15 mouse cellular contexts compared by ENCODE assay signal in genomic region chr5:149128473-149128872, GRCm38 (mm10). TPM values are rescaled to one million over a fixed set of nuclear protein-coding genes. Genes with fewer than 3 reads are reported as not detected.
DNase-seq lines count a peak whose midpoint lies in the region; ATAC-seq lines count a peak whose summit lies in the region.
"Had no signal": no experiment of that assay in that cellular context is flagged by ENCODE, and none has a peak within 500 bp of the region (broad histone marks: within the 10 kb centered on the region; RNA-seq: fewer than 3 reads in every experiment).

No protein-coding gene starts in this region.

- H3K9me3 ChIP-seq in heart, embryonic 10.5 days: no peaks in the 10 kb centered on the region
- no peaks in the 10 kb centered on the region for H3K9me3 ChIP-seq in lung, embryonic 16.5 days (ENCODE audit: control insufficient read depth, low read length)
- H3K9me3 ChIP-seq: midbrain, embryonic 12.5 days had no signal

- H3K9ac ChIP-seq in lung, embryonic 16.5 days (ENCODE audit: low read length): no peak overlapping the region
- H3K9ac ChIP-seq: midbrain, embryonic 12.5 days had no signal

- 74% methylated on average over 15 of the region's 15 CpGs for WGBS in heart, embryonic 10.5 days
- 57% methylated on average over 15 of the region's 15 CpGs for WGBS in lung, embryonic 16.5 days

- peak; percentile 82 for ATAC-seq in lung, embryonic 16.5 days (ENCODE audit: low read depth)
- no peak for ATAC-seq in cerebellum, adult (ENCODE audit: insufficient number of reproducible peaks, low FRiP score, low TSS enrichment)
- ATAC-seq: activated CD4-positive, CD25-positive, alpha-beta regulatory T cell, adult 4 months had no signal

- H3K4me3 ChIP-seq in heart, embryonic 10.5 days: no peak overlapping the region
- no peak overlapping the region for H3K4me3 ChIP-seq in lung, embryonic 16.5 days (ENCODE audit: low read length)
- H3K4me3 ChIP-seq: midbrain, embryonic 12.5 days had no signal

- H3K27ac ChIP-seq in heart, embryonic 10.5 days: no peak overlapping the region
- H3K27ac ChIP-seq in lung, embryonic 16.5 days (ENCODE audit: low read length): no peak overlapping the region
- H3K27ac ChIP-seq: macrophage; midbrain, embryonic 12.5 days had no signal

- no peak overlapping the region for H3K4me2 ChIP-seq in lung, embryonic 16.5 days (ENCODE audit: low read depth, low read length)
- H3K4me2 ChIP-seq: midbrain, embryonic 12.5 days had no signal

- peaks cover 5% of the 10 kb centered on the region; the same call in 1 of the 2 replicates for H3K4me1 ChIP-seq in heart, embryonic 10.5 days
- H3K4me1 ChIP-seq in lung, embryonic 16.5 days (replicated peaks; ENCODE audit: control insufficient read depth, insufficient read depth, low read length): no peaks in the 10 kb centered on the region
- H3K4me1 ChIP-seq: midbrain, embryonic 12.5 days had no signal

- DNase-seq in heart, adult 18-20 months: peak; percentile 41 to 55
- no peak for DNase-seq in heart, embryonic 10.5 days (ENCODE audit: low spot score)
- DNase-seq in lung, postnatal 25 days (ENCODE audit: low spot score): no peak
- DNase-seq in heart, adult 9 months (ENCODE audit: low spot score in 2 of 2): peak; percentile 30 to 39
- DNase-seq in lung, postnatal 36 days: peak; percentile 38
- DNase-seq in testis, postnatal 10 days (ENCODE audit: low spot score): no peak
- DNase-seq: cerebellum, postnatal 25 days; gastrocnemius, postnatal 25 days; kidney, adult 8-10 months; layer of hippocampus, adult 9-11 months had no signal

- no peaks in the 10 kb centered on the region for H3K27me3 ChIP-seq in heart, embryonic 10.5 days (ENCODE audit: insufficient read depth, poor library complexity, severe bottlenecking)
- no peaks in the 10 kb centered on the region for H3K27me3 ChIP-seq in lung, embryonic 16.5 days (ENCODE audit: control insufficient read depth, insufficient read depth, low read depth, low read length)
- H3K27me3 ChIP-seq: midbrain, embryonic 12.5 days had no signal

- H3K36me3 ChIP-seq in heart, embryonic 10.5 days: no peaks in the 10 kb centered on the region
- no peaks in the 10 kb centered on the region for H3K36me3 ChIP-seq in lung, embryonic 16.5 days (ENCODE audit: control insufficient read depth, insufficient read depth, low read length)
- H3K36me3 ChIP-seq: midbrain, embryonic 12.5 days had no signal

RNA-seq across cellular contexts. Expression of gene Uspl1, which starts 55.7 kb away (rescaled TPM):
- 10 to 100 TPM; 22.0 to 23.9 TPM for total RNA-seq in heart, adult 18-20 months (2021)
- polyA plus RNA-seq in heart, embryonic 10.5 days (2016; fragmentation: Nextera tagmentation; extraction: Ambion mirVana): 45.9 and 53.7 TPM in 2 replicates
- 32.7 and 37.5 TPM in 2 replicates for polyA plus RNA-seq in lung, embryonic 16.5 days (2015; fragmentation: Nextera tagmentation; extraction: Ambion mirVana)

RNA-seq across cellular contexts. Expression of gene Hmgb1, which starts 55.8 kb away (rescaled TPM):
- total RNA-seq in heart, adult 18-20 months (2021): 100 to 1,000 TPM in 1 of 2 experiments, 10 to 100 TPM in 1; 79.8 to 103 TPM
- polyA plus RNA-seq in heart, embryonic 10.5 days (2016; fragmentation: Nextera tagmentation; extraction: Ambion mirVana): 757 and 1,068 TPM in 2 replicates
- 1,316 and 1,601 TPM in 2 replicates for polyA plus RNA-seq in lung, embryonic 16.5 days (2015; fragmentation: Nextera tagmentation; extraction: Ambion mirVana)

Comparison
In these comparisons a context has a peak if more than half of its experiments do, and no peak if none do; other contexts are left out.
1. DNase-seq: peak in heart, adult 18-20 months (2 of 2), heart, adult 9 months (2 of 2) and lung, postnatal 36 days (single experiment); none in heart, embryonic 10.5 days (single experiment), lung, postnatal 25 days (single experiment) and testis, postnatal 10 days (single experiment).